Mouse (Mus musculus) hindbrain, embryonic 14.5 days (tissue): ENCODE measurements around the gene Spi1. TPM values are rescaled to one million over a fixed set of nuclear protein-coding genes. Genes with fewer than 3 reads are reported as not detected.

Source experiments
- ATAC-seq: fragments of 200-750 bp; cut with Nextera tagmentation; 2 replicates; pipeline ENCODE4 v1.8.0; 2017; ENCODE audit warnings: moderate number of reproducible peaks, mild to moderate bottlenecking, moderate TSS enrichment, moderate library complexity; ENCODE audit not compliant: low FRiP score
- DNase-seq: peaks from one replicate; pipeline ENCODE4 v3.0.0-alpha.2; 2015; ENCODE audit warnings: low spot score
- H3K27ac ChIP-seq: fragments of 300-500 bp; sonication (generic); 2 replicates; pipeline ENCODE4 v1.5.1; 2014; ENCODE audit warnings: mild to moderate bottlenecking, moderate library complexity
- H3K27me3 ChIP-seq: fragments of 300-500 bp; sonication (generic); 2 replicates; pipeline ENCODE4 v1.6.1; 2014; ENCODE audit warnings: mild to moderate bottlenecking, low read length, mixed read lengths; ENCODE audit not compliant: control insufficient read depth, insufficient read depth
- H3K36me3 ChIP-seq: fragments of 300-500 bp; sonication (generic); replicated peaks from 2 replicates; pipeline ENCODE4 v1.6.1; 2014; ENCODE audit not compliant: control insufficient read depth, insufficient read depth
- H3K4me1 ChIP-seq: fragments of 300-500 bp; sonication (generic); replicated peaks from 2 replicates; pipeline ENCODE4 v1.6.1; 2014; ENCODE audit warnings: antibody characterized with exemption, low read length, mixed read lengths; ENCODE audit not compliant: control insufficient read depth, insufficient read depth
- H3K4me2 ChIP-seq: fragments of 300-500 bp; sonication (generic); replicated peaks from 2 replicates; pipeline ENCODE4 v1.6.1; 2014; ENCODE audit warnings: mild to moderate bottlenecking, moderate library complexity
- H3K4me3 ChIP-seq: fragments of 300-500 bp; sonication (generic); replicated peaks from 2 replicates; pipeline ENCODE4 v1.5.1; 2014; ENCODE audit warnings: mild to moderate bottlenecking, low read length
- H3K9ac ChIP-seq: fragments of 300-500 bp; sonication (generic); 2 replicates; pipeline ENCODE4 v1.6.1; 2014
- H3K9me3 ChIP-seq: fragments of 300-500 bp; sonication (generic); 2 replicates; pipeline ENCODE4 v1.6.1; 2016; ENCODE audit warnings: low read length; ENCODE audit not compliant: control insufficient read depth
- WGBS: fragments of 180-500 bp; shearing (Covaris S2); extraction: QIAGEN DNeasy Blood & Tissue Kit; methylation state at CpG from one replicate; pipeline ENCODE4 v1.1.7; 2014; 5-methylcytosine and 5-hydroxymethylcytosine counted together
- polyA plus RNA-seq: library from polyadenylated mRNA; unstranded; fragments of >200 nt; fragmentation: Nextera tagmentation; extraction: Ambion mirVana; gene quantifications from 2 replicates; pipeline ENCODE4 v1.2.1, GENCODE M21; 2014

Spi1 gene
- polyA plus RNA-seq, 1 experiment from 2014 or later = 4.1 TPM

GRCm38 (mm10) chr2:91123521-91123920 is 41.3 kb downstream of the Spi1 start:
- no peaks in the 10 kb centered on the region for H3K9me3 ChIP-seq
- WGBS = 79% methylated on average over 6 of the region's 6 CpGs
- DNase-seq (no peak), ATAC-seq (no peak)
- no peak overlapping the region for H3K27ac ChIP-seq
- no peak overlapping the region for H3K9ac ChIP-seq
- no peaks in the 10 kb centered on the region for H3K4me1 ChIP-seq
- no peak overlapping the region for H3K4me3 ChIP-seq
- no peaks in the 10 kb centered on the region for H3K27me3 ChIP-seq
- H3K4me2 ChIP-seq = no peak overlapping the region
- no peaks in the 10 kb centered on the region for H3K36me3 ChIP-seq

GRCm38 (mm10) chr2:91125101-91125500 is 42.9 kb downstream of the Spi1 start:
- H3K27me3 ChIP-seq = no peaks in the 10 kb centered on the region
- no peaks in the 10 kb centered on the region for H3K4me1 ChIP-seq
- H3K9me3 ChIP-seq = no peaks in the 10 kb centered on the region
- ATAC-seq (no peak), DNase-seq (no peak)
- H3K36me3 ChIP-seq = no peaks in the 10 kb centered on the region
- 91% methylated on average over 10 of the region's 10 CpGs for WGBS
- no peak overlapping the region for H3K27ac ChIP-seq
- no peak overlapping the region for H3K9ac ChIP-seq
- no peak overlapping the region for H3K4me3 ChIP-seq
- no peak overlapping the region for H3K4me2 ChIP-seq

- no peak for DNase-seq
- WGBS = 86% methylated on average over 5 of the region's 5 CpGs
- no peaks in the 10 kb centered on the region for H3K4me1 ChIP-seq
These were observed 46.6 kb downstream of the Spi1 start for GRCm38 (mm10) chr2:91128761-91129160.

GRCm38 (mm10) chr2:91130126-91130525 is 47.9 kb downstream of the Spi1 start:
- H3K4me3 ChIP-seq = no peak overlapping the region
- H3K4me1 ChIP-seq = no peaks in the 10 kb centered on the region
- no peak overlapping the region for H3K27ac ChIP-seq
- H3K4me2 ChIP-seq = no peak overlapping the region
- DNase-seq = no peak
- no peaks in the 10 kb centered on the region for H3K36me3 ChIP-seq
- no peaks in the 10 kb centered on the region for H3K27me3 ChIP-seq
- no peaks in the 10 kb centered on the region for H3K9me3 ChIP-seq
- ATAC-seq = no peak
- 92% methylated on average over 6 of the region's 6 CpGs for WGBS
- H3K9ac ChIP-seq = no peak overlapping the region

More at GRCm38 (mm10) chr2:91128761-91129160, 46.6 kb downstream of the Spi1 start:
- H3K9me3 ChIP-seq = no peaks in the 10 kb centered on the region
- H3K4me2 ChIP-seq = no peak overlapping the region
- H3K36me3 ChIP-seq = no peaks in the 10 kb centered on the region
- H3K27ac ChIP-seq = no peak overlapping the region
- H3K9ac ChIP-seq = no peak overlapping the region
- no peak overlapping the region for H3K4me3 ChIP-seq
- no peaks in the 10 kb centered on the region for H3K27me3 ChIP-seq
- ATAC-seq = no peak

- H3K9ac ChIP-seq = no peak overlapping the region
- H3K27me3 ChIP-seq = no peaks in the 10 kb centered on the region
- no peak for DNase-seq
- no peak for ATAC-seq
- no peak overlapping the region for H3K4me3 ChIP-seq
- H3K9me3 ChIP-seq = no peaks in the 10 kb centered on the region
- no peaks in the 10 kb centered on the region for H3K4me1 ChIP-seq
- H3K4me2 ChIP-seq = no peak overlapping the region
- no peaks in the 10 kb centered on the region for H3K36me3 ChIP-seq
- H3K27ac ChIP-seq = no peak overlapping the region
- WGBS = 90% methylated on average over 15 of the region's 15 CpGs
These were observed 49.1 kb downstream of the Spi1 start for GRCm38 (mm10) chr2:91131251-91131650.

GRCm38 (mm10) chr2:91132035-91132434 is 49.8 kb downstream of the Spi1 start:
- no peak overlapping the region for H3K4me3 ChIP-seq
- 94% methylated on average over 3 of the region's 3 CpGs for WGBS
- no peak overlapping the region for H3K27ac ChIP-seq

GRCm38 (mm10) chr2:91136513-91137412 is 54.6 kb downstream of the Spi1 start:
- Histone ChIP-seq H3K4me3 (no peak overlapping the region), H3K36me3 (peaks cover 53% of the 10 kb centered on the region), H3K27me3 (no peaks in the 10 kb centered on the region), H3K27ac (no peak overlapping the region), H3K4me1 (no peaks in the 10 kb centered on the region), H3K4me2 (no peak overlapping the region), H3K9me3 (no peaks in the 10 kb centered on the region), H3K9ac (no peak overlapping the region)
- DNase-seq = no peak
- no peak for ATAC-seq
- 84% methylated on average over 11 of the region's 11 CpGs for WGBS

More at GRCm38 (mm10) chr2:91132035-91132434, 49.8 kb downstream of the Spi1 start:
- DNase-seq (no peak), ATAC-seq (no peak)
- H3K4me1 ChIP-seq = no peaks in the 10 kb centered on the region
- H3K36me3 ChIP-seq = peaks cover 7% of the 10 kb centered on the region
- no peaks in the 10 kb centered on the region for H3K9me3 ChIP-seq
- H3K9ac ChIP-seq = no peak overlapping the region
- no peak overlapping the region for H3K4me2 ChIP-seq
- H3K27me3 ChIP-seq = no peaks in the 10 kb centered on the region

GRCm38 (mm10) chr2:91137481-91137880 is 55.3 kb downstream of the Spi1 start:
- Histone ChIP-seq H3K27ac (no peak overlapping the region), H3K36me3 (peaks cover 60% of the 10 kb centered on the region), H3K9ac (no peak overlapping the region), H3K4me2 (no peak overlapping the region), H3K9me3 (no peaks in the 10 kb centered on the region), H3K4me1 (no peaks in the 10 kb centered on the region), H3K4me3 (no peak overlapping the region), H3K27me3 (no peaks in the 10 kb centered on the region)
- ATAC-seq (no peak), DNase-seq (no peak)
- WGBS = 90% methylated on average over 6 of the region's 6 CpGs

GRCm38 (mm10) chr2:91139311-91139710 is 57.1 kb downstream of the Spi1 start:
- peaks cover 78% of the 10 kb centered on the region for H3K36me3 ChIP-seq
- no peak overlapping the region for H3K9ac ChIP-seq
- H3K9me3 ChIP-seq = no peaks in the 10 kb centered on the region
- H3K27me3 ChIP-seq = no peaks in the 10 kb centered on the region
- 82% methylated on average over 5 of the region's 5 CpGs for WGBS
- H3K4me1 ChIP-seq = no peaks in the 10 kb centered on the region
- no peak overlapping the region for H3K4me3 ChIP-seq
- H3K27ac ChIP-seq = no peak overlapping the region
- no peak for DNase-seq
- H3K4me2 ChIP-seq = no peak overlapping the region
- ATAC-seq = no peak
